Mouse (Mus musculus) G1E (cell line): Measurements from ENCODE around the gene Epb41l3.

Experiments
- CTCF ChIP-seq: IDR thresholded peaks from 2 replicates; pipeline ENCODE4 v1.5.1; 2012; ENCODE audit warnings: low read depth, low read length, inconsistent platforms, mixed read lengths
- GATA1 ChIP-seq: IDR thresholded peaks from 2 replicates; pipeline ENCODE4 v1.6.1; 2012; ENCODE audit warnings: borderline replicate concordance, low read length, inconsistent platforms, mixed read lengths
- GATA2 ChIP-seq: IDR thresholded peaks from 2 replicates; pipeline ENCODE4 v1.6.1; 2012; ENCODE audit warnings: low read depth, low read length, inconsistent platforms, borderline replicate concordance
- POLR2AphosphoS5 ChIP-seq: IDR thresholded peaks from 2 replicates; pipeline ENCODE4 v1.6.1; 2012; ENCODE audit warnings: low read depth, low read length, inconsistent platforms; ENCODE audit not compliant: insufficient replicate concordance
- TAL1 ChIP-seq: conservative IDR thresholded peaks from 2 replicates; pipeline ENCODE4 v1.6.1; 2012; ENCODE audit warnings: low read depth, low read length, inconsistent platforms, mixed read lengths

DNA sequence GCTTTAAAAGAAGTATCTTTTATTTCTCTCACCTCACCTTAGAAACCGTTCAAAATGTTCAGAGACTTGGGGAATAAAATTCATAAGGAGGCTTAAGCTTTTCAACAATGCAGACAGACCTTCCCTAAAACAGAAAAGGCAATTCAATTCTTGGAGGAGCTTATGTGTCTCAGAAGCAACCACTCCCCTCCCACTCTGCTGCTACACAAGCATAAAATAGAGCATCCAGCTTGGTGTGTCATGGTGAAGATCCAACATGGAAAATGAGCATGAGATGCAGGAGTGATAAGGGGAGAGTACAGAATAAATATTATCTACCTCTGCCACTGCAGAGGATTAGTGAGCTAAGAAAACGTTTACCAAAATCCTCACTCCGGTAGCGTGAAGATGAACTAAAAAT, 21.5 kb upstream of the Epb41l3 start:
- no peak for TF ChIP-seq CTCF
- TF ChIP-seq GATA1, result no peak
- no peak for TF ChIP-seq TAL1
- TF ChIP-seq GATA2, result no peak
- TF ChIP-seq POLR2AphosphoS5, result no peak
